Mouse (Mus musculus) heart, embryonic 10.5 days (tissue): ENCODE data around the gene Slc9b2. TPM values are rescaled to one million over a fixed set of nuclear protein-coding genes. Genes with fewer than 3 reads are reported as not detected.

Experiments used
- DNase-seq: peaks from one replicate; pipeline ENCODE4 v3.0.0-alpha.2; 2017; ENCODE audit warnings: low spot score
- H3K27ac ChIP-seq: fragments of 300-500 bp; sonication (generic); 2 replicates; pipeline ENCODE4 v1.5.1; 2016; ENCODE audit warnings: mild to moderate bottlenecking
- H3K27me3 ChIP-seq: fragments of 300-500 bp; sonication (generic); 2 replicates; pipeline ENCODE4 v1.6.1; 2016; ENCODE audit warnings: mild to moderate bottlenecking; ENCODE audit not compliant: poor library complexity, insufficient read depth, severe bottlenecking
- H3K36me3 ChIP-seq: fragments of 300-500 bp; sonication (generic); 2 replicates; pipeline ENCODE4 v1.6.1; 2016; ENCODE audit warnings: mild to moderate bottlenecking, moderate library complexity
- H3K4me1 ChIP-seq: fragments of 300-500 bp; sonication (generic); 2 replicates; pipeline ENCODE4 v1.6.1; 2016; ENCODE audit warnings: mild to moderate bottlenecking
- H3K4me3 ChIP-seq: fragments of 300-500 bp; sonication (generic); 2 replicates; pipeline ENCODE4 v1.5.1; 2016; ENCODE audit warnings: mild to moderate bottlenecking, moderate library complexity
- H3K9me3 ChIP-seq: fragments of 300-500 bp; sonication (generic); 2 replicates; pipeline ENCODE4 v1.6.1; 2016; ENCODE audit warnings: mild to moderate bottlenecking, moderate library complexity
- WGBS: fragments of 180-500 bp; shearing (Covaris S2); methylation state at CpG from one replicate; pipeline ENCODE4 v1.1.7; 2016; 5-methylcytosine and 5-hydroxymethylcytosine counted together
- polyA plus RNA-seq: library from polyadenylated mRNA; unstranded; fragments of >200 nt; fragmentation: Nextera tagmentation; extraction: Ambion mirVana; gene quantifications from 2 replicates; pipeline ENCODE4 v1.2.1, GENCODE M21; 2016

Gene Slc9b2
- polyA plus RNA-seq, 1 experiment from 2014 or later: 2.1 TPM

GRCm38 (mm10) chr3:135288138-135288750, 19.3 kb upstream of the Slc9b2 start:
- no peaks in the 10 kb centered on the region for H3K27me3 ChIP-seq
- WGBS: 83% methylated on average over 8 of the region's 8 CpGs
- H3K4me1 ChIP-seq: no peaks in the 10 kb centered on the region
- no peaks in the 10 kb centered on the region for H3K36me3 ChIP-seq
- H3K9me3 ChIP-seq: no peaks in the 10 kb centered on the region
- no peak overlapping the region for H3K27ac ChIP-seq
- no peak for DNase-seq
- no peak overlapping the region for H3K4me3 ChIP-seq

- H3K9me3 ChIP-seq: no peaks in the 10 kb centered on the region
- DNase-seq: no peak
- WGBS: 92% methylated on average over 1 of the region's 1 CpGs
- no peak overlapping the region for H3K27ac ChIP-seq
- H3K36me3 ChIP-seq: no peaks in the 10 kb centered on the region
- H3K4me3 ChIP-seq: no peak overlapping the region
- H3K4me1 ChIP-seq: peaks cover 3% of the 10 kb centered on the region; the same call in 1 of the 2 replicates
- H3K27me3 ChIP-seq: no peaks in the 10 kb centered on the region
Observed at GRCm38 (mm10) chr3:135289148-135289547, 18.4 kb upstream of the Slc9b2 start.

GRCm38 (mm10) chr3:135290249-135290894, 17.1 kb upstream of the Slc9b2 start:
- H3K36me3 ChIP-seq: no peaks in the 10 kb centered on the region
- 100% methylated on average over 7 of the region's 7 CpGs for WGBS
- H3K27me3 ChIP-seq: no peaks in the 10 kb centered on the region
- DNase-seq: peak; percentile 83
- H3K27ac ChIP-seq: no peak overlapping the region
- H3K4me1 ChIP-seq: peaks cover 8% of the 10 kb centered on the region; the same call in 1 of the 2 replicates
- H3K9me3 ChIP-seq: no peaks in the 10 kb centered on the region
- H3K4me3 ChIP-seq: no peak overlapping the region

GRCm38 (mm10) chr3:135293703-135294102, 13.8 kb upstream of the Slc9b2 start:
- Histone ChIP-seq H3K27ac (no peak overlapping the region), H3K27me3 (no peaks in the 10 kb centered on the region), H3K36me3 (no peaks in the 10 kb centered on the region), H3K4me3 (no peak overlapping the region), H3K9me3 (no peaks in the 10 kb centered on the region), H3K4me1 (peaks cover 8% of the 10 kb centered on the region; the same call in 1 of the 2 replicates)
- DNase-seq: no peak
- WGBS: 45% methylated on average over 7 of the region's 7 CpGs

- no peak for DNase-seq
- peaks cover 8% of the 10 kb centered on the region; the same call in 1 of the 2 replicates for H3K4me1 ChIP-seq
- no peaks in the 10 kb centered on the region for H3K36me3 ChIP-seq
- H3K4me3 ChIP-seq: no peak overlapping the region
- 92% methylated on average over 1 of the region's 1 CpGs for WGBS
- H3K27ac ChIP-seq: no peak overlapping the region
- H3K9me3 ChIP-seq: no peaks in the 10 kb centered on the region
- H3K27me3 ChIP-seq: no peaks in the 10 kb centered on the region
Observed at GRCm38 (mm10) chr3:135295559-135295958, 11.9 kb upstream of the Slc9b2 start.

GRCm38 (mm10) chr3:135298560-135298959, 8.9 kb upstream of the Slc9b2 start:
- Histone ChIP-seq H3K27ac (no peak overlapping the region), H3K27me3 (no peaks in the 10 kb centered on the region), H3K36me3 (no peaks in the 10 kb centered on the region), H3K4me3 (no peak overlapping the region), H3K9me3 (no peaks in the 10 kb centered on the region), H3K4me1 (peaks cover 7% of the 10 kb centered on the region; the same call in 1 of the 2 replicates)
- WGBS: 68% methylated on average over 3 of the region's 3 CpGs
- DNase-seq: no peak

- Histone ChIP-seq H3K9me3 (no peaks in the 10 kb centered on the region), H3K4me1 (0 out of 2 replicates have a peak, but pooled peaks cover 3% of the 10 kb centered on the region), H3K27me3 (no peaks in the 10 kb centered on the region), H3K36me3 (no peaks in the 10 kb centered on the region), H3K27ac (no peak overlapping the region), H3K4me3 (no peak overlapping the region)
- DNase-seq: no peak
- 64% methylated on average over 6 of the region's 6 CpGs for whole genome bisulfite sequencing
Observed at GRCm38 (mm10) chr3:135300081-135300480, 7.4 kb upstream of the Slc9b2 start.

GRCm38 (mm10) chr3:135304060-135304459, 3.4 kb upstream of the Slc9b2 start:
- WGBS: 29% methylated on average over 6 of the region's 6 CpGs
- no peaks in the 10 kb centered on the region for H3K36me3 ChIP-seq
- no peak for DNase-seq
- H3K4me1 ChIP-seq: peaks cover 16% of the 10 kb centered on the region
- no peak overlapping the region for H3K27ac ChIP-seq
- H3K9me3 ChIP-seq: no peaks in the 10 kb centered on the region
- H3K4me3 ChIP-seq: no peak overlapping the region
- H3K27me3 ChIP-seq: peaks cover 5% of the 10 kb centered on the region; the same call in 1 of the 2 replicates

GRCm38 (mm10) chr3:135304566-135304965, 2.9 kb upstream of the Slc9b2 start:
- Histone ChIP-seq H3K27ac (no peak overlapping the region), H3K27me3 (peaks cover 5% of the 10 kb centered on the region; the same call in 1 of the 2 replicates), H3K9me3 (no peaks in the 10 kb centered on the region), H3K4me3 (no peak overlapping the region), H3K36me3 (no peaks in the 10 kb centered on the region), H3K4me1 (peaks cover 16% of the 10 kb centered on the region)
- WGBS: 37% methylated on average over 9 of the region's 9 CpGs
- no peak for DNase-seq

GRCm38 (mm10) chr3:135312916-135313491, 5.5 kb downstream of the Slc9b2 start:
- Histone ChIP-seq H3K36me3 (no peaks in the 10 kb centered on the region), H3K9me3 (no peaks in the 10 kb centered on the region), H3K4me1 (peaks cover 7% of the 10 kb centered on the region), H3K27me3 (peaks cover 2% of the 10 kb centered on the region; the same call in 1 of the 2 replicates), H3K27ac (no peak overlapping the region), H3K4me3 (no peak overlapping the region)
- 46% methylated on average over 2 of the region's 2 CpGs for WGBS
- no peak for DNase-seq

GRCm38 (mm10) chr3:135313727-135314126, 6.2 kb downstream of the Slc9b2 start:
- no peak overlapping the region for H3K4me3 ChIP-seq
- H3K9me3 ChIP-seq: no peaks in the 10 kb centered on the region
- H3K36me3 ChIP-seq: no peaks in the 10 kb centered on the region
- H3K27me3 ChIP-seq: no peaks in the 10 kb centered on the region
- no peak for DNase-seq
- H3K27ac ChIP-seq: no peak overlapping the region; the same call in 1 of the 2 replicates
- H3K4me1 ChIP-seq: peaks cover 4% of the 10 kb centered on the region; the same call in 1 of the 2 replicates
- WGBS: 62% methylated on average over 2 of the region's 2 CpGs

- no peaks in the 10 kb centered on the region for H3K36me3 ChIP-seq
- H3K9me3 ChIP-seq: no peaks in the 10 kb centered on the region
- no peak overlapping the region for H3K4me3 ChIP-seq
- DNase-seq: no peak
- WGBS: 48% methylated on average over 2 of the region's 2 CpGs
- no peaks in the 10 kb centered on the region for H3K27me3 ChIP-seq
- no peak overlapping the region for H3K27ac ChIP-seq
- peaks cover 4% of the 10 kb centered on the region; the same call in 1 of the 2 replicates for H3K4me1 ChIP-seq
Observed at GRCm38 (mm10) chr3:135314811-135315210, 7.3 kb downstream of the Slc9b2 start.
